Mouse (Mus musculus): ENCODE results near the gene Olfr11. TPM values are rescaled to one million over a fixed set of nuclear protein-coding genes. Genes with fewer than 3 reads are reported as not detected.

Olfr11 gene
- polyA plus RNA-seq (2016; fragmentation: Nextera tagmentation; extraction: Ambion mirVana), result not detected in 2 replicates

DNA sequence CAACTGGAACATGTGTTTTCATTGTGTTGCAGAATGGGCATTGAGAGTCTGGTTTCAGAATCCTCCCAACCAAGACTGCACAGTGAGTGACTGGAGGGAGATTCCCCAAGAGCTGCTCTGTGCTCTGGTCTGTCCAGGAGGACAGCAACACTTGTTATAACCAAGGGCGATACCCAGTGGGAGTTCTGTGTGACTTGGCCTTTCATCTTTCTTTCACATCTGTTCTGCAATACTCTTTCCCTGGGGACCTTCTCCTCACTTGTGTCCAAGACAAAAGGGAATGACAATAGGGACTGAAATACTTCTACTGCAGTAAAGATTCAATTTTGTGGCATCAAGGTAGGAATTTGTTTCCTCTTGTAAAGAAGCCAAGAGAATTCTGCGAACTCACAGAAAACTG, at the start of gene Olfr11:
TSS of gene Olfr11 (minus strand) at position 101 of the 400 bp plus-strand sequence.
- H3K27me3 ChIP-seq, result no peaks in the 10 kb centered on the region
- H3K9ac ChIP-seq, result no peak within 1 kb of the TSS
- H3K9me3 ChIP-seq, result no peaks in the 10 kb centered on the region
- ATAC-seq (ENCODE audit: insufficient number of reproducible peaks, insufficient read depth, low FRiP score, low TSS enrichment), result no peak
- no peaks in the 10 kb centered on the region for H3K36me3 ChIP-seq
- no peak within 1 kb of the TSS for H3K27ac ChIP-seq
- no peak within 1 kb of the TSS for H3K4me2 ChIP-seq (replicated peaks)
- 79% methylated on average over 2 of the region's 2 CpGs for WGBS
- no peak within 1 kb of the TSS for H3K4me3 ChIP-seq
- no peaks in the 10 kb centered on the region for H3K4me1 ChIP-seq

DNA sequence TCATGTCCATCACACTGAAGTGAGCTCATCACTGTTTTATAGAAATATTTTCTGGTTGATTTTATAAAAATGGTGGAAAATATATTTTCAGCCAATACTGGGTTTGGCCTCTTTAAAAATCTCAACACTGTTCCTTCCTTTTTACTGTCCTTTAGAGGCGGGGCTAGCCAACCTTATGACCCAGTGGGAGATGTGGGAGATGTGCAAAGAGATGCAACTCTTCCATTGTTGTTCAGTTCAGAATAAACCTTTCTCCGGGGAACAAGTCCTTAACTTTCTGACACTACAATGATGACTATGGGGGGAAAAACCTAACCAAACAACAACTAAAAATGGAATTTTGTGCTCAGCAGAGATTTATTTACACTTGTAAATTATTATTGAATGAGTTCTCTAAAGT, 35.0 kb upstream of the Olfr11 start, which contains the start of gene Olfr1360:
TSS of gene Olfr1360 (minus strand) at position 101 of the 400 bp plus-strand sequence.
- H3K9me3 ChIP-seq, result no peaks in the 10 kb centered on the region
- H3K9ac ChIP-seq, result no peak within 1 kb of the TSS
- no peak within 1 kb of the TSS for H3K27ac ChIP-seq
- no peaks in the 10 kb centered on the region for H3K36me3 ChIP-seq
- ATAC-seq (ENCODE audit: insufficient number of reproducible peaks, insufficient read depth, low FRiP score, low TSS enrichment), result no peak
- no peaks in the 10 kb centered on the region for H3K4me1 ChIP-seq
- no peak within 1 kb of the TSS for H3K4me2 ChIP-seq (replicated peaks)
- 66% methylated on average over 2 of the region's 2 CpGs for WGBS
- no peaks in the 10 kb centered on the region for H3K27me3 ChIP-seq
- no peak within 1 kb of the TSS for H3K4me3 ChIP-seq

DNA sequence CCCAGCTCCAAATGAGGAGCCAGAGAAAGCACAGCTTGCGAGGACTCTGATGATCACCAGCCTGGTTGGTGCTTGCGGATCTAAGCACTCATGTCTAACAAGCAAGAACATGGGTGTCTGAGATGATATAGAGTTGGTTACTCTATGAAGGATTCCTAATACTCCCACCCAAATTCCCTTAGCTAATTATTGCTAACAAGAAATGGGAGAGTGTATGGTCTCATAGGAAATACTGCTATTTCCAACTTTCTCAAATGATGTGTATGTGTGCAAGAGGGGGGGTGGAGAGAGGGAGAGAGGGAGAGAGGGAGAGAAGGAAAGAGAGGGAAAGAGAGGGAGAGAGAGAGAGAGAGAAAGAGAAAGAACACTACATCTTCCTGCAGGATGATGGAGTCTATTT, 21.0 kb upstream of the Olfr11 start, which contains the start of gene Olfr1361:
TSS of gene Olfr1361 (minus strand) at position 101 of the 400 bp plus-strand sequence.
- Histone ChIP-seq H3K27me3 (no peaks in the 10 kb centered on the region), H3K27ac (no peak within 1 kb of the TSS), H3K9ac (no peak within 1 kb of the TSS), H3K9me3 (no peaks in the 10 kb centered on the region), H3K36me3 (no peaks in the 10 kb centered on the region), H3K4me1 (no peaks in the 10 kb centered on the region), H3K4me2 (replicated peaks) (no peak within 1 kb of the TSS), H3K4me3 (no peak within 1 kb of the TSS)
- WGBS, result 42% methylated on average over 2 of the region's 2 CpGs
- no peak for ATAC-seq (ENCODE audit: insufficient number of reproducible peaks, insufficient read depth, low FRiP score, low TSS enrichment)

DNA sequence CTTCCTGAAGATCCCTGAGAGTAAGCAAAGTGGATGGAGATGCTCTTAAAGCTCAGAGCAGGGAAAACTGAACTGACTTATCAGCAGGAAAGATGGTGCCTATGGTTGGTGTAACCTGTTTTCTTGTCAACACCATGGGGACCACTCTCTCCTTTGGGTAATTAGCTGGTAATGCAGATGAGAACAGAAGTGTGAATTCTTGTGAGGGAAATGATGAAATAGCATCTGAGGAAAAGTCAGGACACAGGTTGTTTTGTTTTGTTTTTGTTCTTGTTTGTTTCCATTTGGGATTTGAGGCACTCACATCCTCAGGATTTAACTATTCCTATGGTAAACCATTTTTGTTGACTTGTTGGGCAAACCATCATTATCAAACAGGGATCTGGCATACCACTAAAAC, 28.4 kb downstream of the Olfr11 start, which contains the start of gene Olfr1362:
TSS of gene Olfr1362 (minus strand) at position 101 of the 400 bp plus-strand sequence.
- ATAC-seq (ENCODE audit: insufficient number of reproducible peaks, insufficient read depth, low FRiP score, low TSS enrichment), result no peak
- no peaks in the 10 kb centered on the region for H3K9me3 ChIP-seq
- no peaks in the 10 kb centered on the region for H3K27me3 ChIP-seq

DNA sequence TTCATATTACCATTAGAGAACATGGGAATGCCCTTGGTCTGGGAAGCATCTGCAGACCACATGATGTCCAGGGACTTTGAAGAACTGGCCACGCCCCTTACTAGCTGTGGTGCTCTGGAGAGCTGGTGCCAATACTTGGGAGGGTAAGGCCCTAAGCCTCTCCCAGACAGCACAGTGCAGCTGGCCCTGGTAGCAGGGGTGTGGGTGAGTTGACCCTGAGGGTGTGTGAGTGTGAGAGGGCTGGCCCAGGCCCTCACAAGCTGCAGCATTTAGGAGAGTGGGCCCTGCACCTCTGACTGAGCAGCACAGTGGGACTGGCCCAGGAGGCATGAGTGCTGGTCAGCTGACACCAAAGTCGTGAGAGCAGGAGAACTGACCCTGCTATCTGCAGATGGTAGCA, 50.7 kb downstream of the Olfr11 start:
- H3K9ac ChIP-seq, result no peak overlapping the region
- no peak overlapping the region for H3K4me3 ChIP-seq
- no peaks in the 10 kb centered on the region for H3K27me3 ChIP-seq
- WGBS, result 65% methylated on average over 2 of the region's 2 CpGs
- H3K4me2 ChIP-seq (replicated peaks), result no peak overlapping the region
- no peaks in the 10 kb centered on the region for H3K9me3 ChIP-seq
- H3K36me3 ChIP-seq, result no peaks in the 10 kb centered on the region
- no peak overlapping the region for H3K27ac ChIP-seq
- H3K4me1 ChIP-seq, result no peaks in the 10 kb centered on the region
- peak; percentile 35; the same call in 1 of the 2 replicates for ATAC-seq (ENCODE audit: insufficient number of reproducible peaks, insufficient read depth, low FRiP score, low TSS enrichment)

More for the DNA sequence above, 28.4 kb downstream of the Olfr11 start, which contains the start of gene Olfr1362:
- H3K9ac ChIP-seq, result no peak within 1 kb of the TSS
- no peak within 1 kb of the TSS for H3K4me2 ChIP-seq (replicated peaks)
- H3K4me3 ChIP-seq, result no peak within 1 kb of the TSS
- no peaks in the 10 kb centered on the region for H3K4me1 ChIP-seq
- no peaks in the 10 kb centered on the region for H3K36me3 ChIP-seq
- H3K27ac ChIP-seq, result no peak within 1 kb of the TSS

Other genes starting within 250 kb of the Olfr11 start
- 101 and 103 TPM in 2 replicates for gene Zkscan3, start 239.8 kb downstream of the Olfr11 start, polyA plus RNA-seq (2016; fragmentation: Nextera tagmentation; extraction: Ambion mirVana)
- gene Pgbd1, start 201.5 kb downstream of the Olfr11 start, polyA plus RNA-seq (2016; fragmentation: Nextera tagmentation; extraction: Ambion mirVana), result 3.3 and 4.2 TPM in 2 replicates
- 30.5 and 34.4 TPM in 2 replicates for gene Zscan26, start 188.8 kb downstream of the Olfr11 start, polyA plus RNA-seq (2016; fragmentation: Nextera tagmentation; extraction: Ambion mirVana)
- gene Nkapl, start 174.0 kb downstream of the Olfr11 start, polyA plus RNA-seq (2016; fragmentation: Nextera tagmentation; extraction: Ambion mirVana), result 2.6 and 3.1 TPM in 2 replicates
- 3.6 and 4.4 TPM in 2 replicates for gene Zkscan4, start 163.6 kb downstream of the Olfr11 start, polyA plus RNA-seq (2016; fragmentation: Nextera tagmentation; extraction: Ambion mirVana)
- gene Gm10065, start 163.1 kb downstream of the Olfr11 start, polyA plus RNA-seq (2016; fragmentation: Nextera tagmentation; extraction: Ambion mirVana), result not detected in 2 replicates
- gene AK157302, start 147.3 kb downstream of the Olfr11 start, polyA plus RNA-seq (2016; fragmentation: Nextera tagmentation; extraction: Ambion mirVana), result 0.37 TPM in 1 of 2 replicates, not detected in the other
- 2.3 and 2.9 TPM in 2 replicates for gene Gm11273, start 141.1 kb downstream of the Olfr11 start, polyA plus RNA-seq (2016; fragmentation: Nextera tagmentation; extraction: Ambion mirVana)
- 8.2 and 9.4 TPM in 2 replicates for gene Zkscan8, start 111.4 kb downstream of the Olfr11 start, polyA plus RNA-seq (2016; fragmentation: Nextera tagmentation; extraction: Ambion mirVana)
- 0.19 and 0.40 TPM in 2 replicates for gene Olfr1366, start 99.7 kb downstream of the Olfr11 start, polyA plus RNA-seq (2016; fragmentation: Nextera tagmentation; extraction: Ambion mirVana)
- 0.08 TPM in 1 of 2 replicates, not detected in the other for gene Olfr1535, start 82.6 kb downstream of the Olfr11 start, polyA plus RNA-seq (2016; fragmentation: Nextera tagmentation; extraction: Ambion mirVana)
- not detected in 2 replicates for gene Olfr1364, start 60.8 kb downstream of the Olfr11 start, polyA plus RNA-seq (2016; fragmentation: Nextera tagmentation; extraction: Ambion mirVana)
- gene Olfr1362, start 28.5 kb downstream of the Olfr11 start, polyA plus RNA-seq (2016; fragmentation: Nextera tagmentation; extraction: Ambion mirVana), result not detected in 2 replicates
- gene Olfr1361, start 20.9 kb upstream of the Olfr11 start, polyA plus RNA-seq (2016; fragmentation: Nextera tagmentation; extraction: Ambion mirVana), result not detected in 2 replicates
- gene Olfr1360, start 34.9 kb upstream of the Olfr11 start, polyA plus RNA-seq (2016; fragmentation: Nextera tagmentation; extraction: Ambion mirVana), result not detected in 2 replicates
- not detected in 2 replicates for gene Olfr1359, start 55.6 kb upstream of the Olfr11 start, polyA plus RNA-seq (2016; fragmentation: Nextera tagmentation; extraction: Ambion mirVana)
- gene Hist1h2bl, start 73.6 kb upstream of the Olfr11 start, polyA plus RNA-seq (2016; fragmentation: Nextera tagmentation; extraction: Ambion mirVana), result 3.1 and 3.6 TPM in 2 replicates
- gene Hist1h2ai, start 73.9 kb upstream of the Olfr11 start, polyA plus RNA-seq (2016; fragmentation: Nextera tagmentation; extraction: Ambion mirVana), result 41.3 and 50.1 TPM in 2 replicates
- gene Hist1h3h, start 75.1 kb upstream of the Olfr11 start, polyA plus RNA-seq (2016; fragmentation: Nextera tagmentation; extraction: Ambion mirVana), result 17.9 and 30.8 TPM in 2 replicates
- 8.3 and 8.9 TPM in 2 replicates for gene Hist1h2bm, start 79.5 kb upstream of the Olfr11 start, polyA plus RNA-seq (2016; fragmentation: Nextera tagmentation; extraction: Ambion mirVana)
- 1.6 and 1.9 TPM in 2 replicates for gene Hist1h4j, start 92.5 kb upstream of the Olfr11 start, polyA plus RNA-seq (2016; fragmentation: Nextera tagmentation; extraction: Ambion mirVana)
- 4.7 and 8.9 TPM in 2 replicates for gene Hist1h4k, start 108.0 kb upstream of the Olfr11 start, polyA plus RNA-seq (2016; fragmentation: Nextera tagmentation; extraction: Ambion mirVana)
- 37.1 and 46.3 TPM in 2 replicates for gene Hist1h2ak, start 111.3 kb upstream of the Olfr11 start, polyA plus RNA-seq (2016; fragmentation: Nextera tagmentation; extraction: Ambion mirVana)
- 4.1 and 4.3 TPM in 2 replicates for gene Hist1h2bn, start 111.6 kb upstream of the Olfr11 start, polyA plus RNA-seq (2016; fragmentation: Nextera tagmentation; extraction: Ambion mirVana)
- 35.1 and 35.4 TPM in 2 replicates for gene Hist1h1b, start 138.1 kb upstream of the Olfr11 start, polyA plus RNA-seq (2016; fragmentation: Nextera tagmentation; extraction: Ambion mirVana)
- gene Hist1h3i, start 140.9 kb upstream of the Olfr11 start, polyA plus RNA-seq (2016; fragmentation: Nextera tagmentation; extraction: Ambion mirVana), result 144 and 172 TPM in 2 replicates
- 13.0 and 18.3 TPM in 2 replicates for gene Hist1h2an, start 144.7 kb upstream of the Olfr11 start, polyA plus RNA-seq (2016; fragmentation: Nextera tagmentation; extraction: Ambion mirVana)
- 1.5 and 1.8 TPM in 2 replicates for gene Hist1h2bp, start 144.9 kb upstream of the Olfr11 start, polyA plus RNA-seq (2016; fragmentation: Nextera tagmentation; extraction: Ambion mirVana)
- 35.6 and 40.3 TPM in 2 replicates for gene Hist1h2bq, start 167.7 kb upstream of the Olfr11 start, polyA plus RNA-seq (2016; fragmentation: Nextera tagmentation; extraction: Ambion mirVana)
- not detected in 2 replicates for gene Hist1h2ao, start 167.9 kb upstream of the Olfr11 start, polyA plus RNA-seq (2016; fragmentation: Nextera tagmentation; extraction: Ambion mirVana)
- not detected in 2 replicates for gene Hist1h4m, start 169.2 kb upstream of the Olfr11 start, polyA plus RNA-seq (2016; fragmentation: Nextera tagmentation; extraction: Ambion mirVana)
- 18.0 and 19.5 TPM in 2 replicates for gene Hist1h4n, start 189.7 kb upstream of the Olfr11 start, polyA plus RNA-seq (2016; fragmentation: Nextera tagmentation; extraction: Ambion mirVana)
- gene Hist1h2ap, start 191.0 kb upstream of the Olfr11 start, polyA plus RNA-seq (2016; fragmentation: Nextera tagmentation; extraction: Ambion mirVana), result 4,825 and 4,891 TPM in 2 replicates
- gene Hist1h2br, start 191.2 kb upstream of the Olfr11 start, polyA plus RNA-seq (2016; fragmentation: Nextera tagmentation; extraction: Ambion mirVana), result 34.0 and 43.6 TPM in 2 replicates